Mouse (Mus musculus) midbrain, embryonic 10.5 days (tissue): ENCODE results near the gene Smyd3. TPM values are rescaled to one million over a fixed set of nuclear protein-coding genes. Genes with fewer than 3 reads are reported as not detected.

ENCODE experiments used
- DNase-seq: peaks from one replicate; pipeline ENCODE4 v3.0.0-alpha.2; 2017; ENCODE audit warnings: low spot score
- H3K27ac ChIP-seq: fragments of 300-500 bp; sonication (generic); replicated peaks from 2 replicates; pipeline ENCODE4 v1.5.1; 2016; ENCODE audit warnings: mild to moderate bottlenecking
- H3K27me3 ChIP-seq: fragments of 300-500 bp; sonication (generic); 2 replicates; pipeline ENCODE4 v1.6.1; 2016; ENCODE audit warnings: low read depth, mild to moderate bottlenecking; ENCODE audit not compliant: poor library complexity, severe bottlenecking
- H3K36me3 ChIP-seq: fragments of 300-500 bp; sonication (generic); 2 replicates; pipeline ENCODE4 v1.6.1; 2016; ENCODE audit warnings: mild to moderate bottlenecking, moderate library complexity
- H3K4me1 ChIP-seq: fragments of 300-500 bp; sonication (generic); 2 replicates; pipeline ENCODE4 v1.6.1; 2016
- H3K4me3 ChIP-seq: fragments of 300-500 bp; sonication (generic); 2 replicates; pipeline ENCODE4 v1.5.1; 2016; ENCODE audit warnings: mild to moderate bottlenecking, moderate library complexity
- H3K9me3 ChIP-seq: fragments of 300-500 bp; sonication (generic); replicated peaks from 2 replicates; pipeline ENCODE4 v1.6.1; 2016; ENCODE audit warnings: mild to moderate bottlenecking
- WGBS: fragments of 180-500 bp; shearing (Covaris S2); methylation state at CpG from one replicate; pipeline ENCODE4 v1.1.7; 2016; 5-methylcytosine and 5-hydroxymethylcytosine counted together
- polyA plus RNA-seq: library from polyadenylated mRNA; unstranded; fragments of >200 nt; fragmentation: Nextera tagmentation; extraction: Ambion mirVana; gene quantifications from 2 replicates; pipeline ENCODE4 v1.2.1, GENCODE M21; 2016

The Smyd3 gene
- polyA plus RNA-seq, 1 experiment from 2014 or later, result 15.3 TPM

DNA sequence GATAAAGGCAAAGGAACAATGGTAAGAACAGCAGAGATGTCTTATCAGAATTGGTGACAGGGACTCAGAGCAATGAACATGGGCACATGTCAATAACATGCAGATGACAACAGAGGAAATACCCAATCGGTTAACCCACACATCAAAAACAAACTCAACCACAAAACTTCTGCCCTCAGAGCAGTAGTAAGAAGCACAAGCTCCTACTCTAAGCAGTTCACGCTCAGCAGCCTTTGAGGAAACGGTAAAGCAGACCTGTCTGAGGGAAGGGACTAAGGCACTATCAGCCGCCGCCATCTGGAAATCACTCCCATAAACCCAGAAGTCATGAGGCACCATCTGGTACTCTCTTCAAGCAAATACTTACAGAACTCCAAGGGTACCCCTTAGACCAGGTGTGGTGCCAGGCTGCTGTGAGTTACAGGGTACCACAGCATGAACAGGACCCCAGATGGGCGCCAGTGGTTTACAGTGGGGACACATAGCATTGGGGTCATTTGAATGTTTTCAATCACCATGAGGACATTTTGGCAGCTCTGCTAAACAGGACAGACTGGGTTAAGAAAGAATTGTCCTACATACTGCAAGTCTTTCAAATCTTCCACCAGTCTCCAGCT lies 277.1 kb downstream of the Smyd3 start:
- Histone ChIP-seq H3K4me3 (no peak overlapping the region), H3K4me1 (no peaks in the 10 kb centered on the region), H3K27me3 (no peaks in the 10 kb centered on the region), H3K36me3 (no peaks in the 10 kb centered on the region), H3K27ac (no peak overlapping the region), H3K9me3 (no peaks in the 10 kb centered on the region)
- DNase-seq, result no peak
- WGBS, result 94% methylated on average over 6 of the region's 6 CpGs

DNA sequence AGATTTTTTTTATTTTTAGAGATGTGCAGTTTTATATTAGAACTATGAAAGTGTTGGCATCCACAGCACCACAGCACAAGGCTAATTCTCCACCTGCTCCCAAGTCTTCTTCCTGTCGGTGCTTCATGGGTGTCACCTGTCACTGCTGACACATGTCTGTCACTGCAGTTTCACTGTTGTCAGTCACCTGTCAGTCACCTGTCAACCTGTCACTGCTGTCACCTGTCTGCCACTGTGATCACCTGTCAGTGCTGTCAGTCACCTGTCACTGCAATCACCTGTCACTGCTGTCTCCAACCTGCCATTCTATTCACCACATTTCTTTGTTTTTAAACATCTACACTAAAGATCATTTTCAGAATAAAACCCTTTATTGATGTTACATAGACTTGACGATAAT lies 279.2 kb downstream of the Smyd3 start:
- 87% methylated on average over 2 of the region's 2 CpGs for WGBS
- no peak for DNase-seq
- no peak overlapping the region for H3K27ac ChIP-seq
- no peaks in the 10 kb centered on the region for H3K9me3 ChIP-seq
- H3K4me3 ChIP-seq, result no peak overlapping the region
- no peaks in the 10 kb centered on the region for H3K27me3 ChIP-seq
- no peaks in the 10 kb centered on the region for H3K36me3 ChIP-seq
- H3K4me1 ChIP-seq, result no peaks in the 10 kb centered on the region

- no peak overlapping the region for H3K4me3 ChIP-seq
- no peak overlapping the region for H3K27ac ChIP-seq
- H3K36me3 ChIP-seq, result no peaks in the 10 kb centered on the region
- H3K27me3 ChIP-seq, result no peaks in the 10 kb centered on the region
- H3K9me3 ChIP-seq, result no peaks in the 10 kb centered on the region
- no peaks in the 10 kb centered on the region for H3K4me1 ChIP-seq
- WGBS, result 36% methylated on average over 7 of the region's 7 CpGs
- no peak for DNase-seq
These were observed 279.9 kb downstream of the Smyd3 start for GRCm38 (mm10) chr1:179237989-179238388.

GRCm38 (mm10) chr1:179236217-179236840 lies 281.5 kb downstream of the Smyd3 start:
- no peak overlapping the region for H3K27ac ChIP-seq
- DNase-seq, result no peak
- no peaks in the 10 kb centered on the region for H3K27me3 ChIP-seq
- H3K36me3 ChIP-seq, result no peaks in the 10 kb centered on the region
- WGBS, result 83% methylated on average over 8 of the region's 8 CpGs
- H3K4me3 ChIP-seq, result no peak overlapping the region
- H3K9me3 ChIP-seq, result no peaks in the 10 kb centered on the region
- H3K4me1 ChIP-seq, result peaks cover 8% of the 10 kb centered on the region

DNA sequence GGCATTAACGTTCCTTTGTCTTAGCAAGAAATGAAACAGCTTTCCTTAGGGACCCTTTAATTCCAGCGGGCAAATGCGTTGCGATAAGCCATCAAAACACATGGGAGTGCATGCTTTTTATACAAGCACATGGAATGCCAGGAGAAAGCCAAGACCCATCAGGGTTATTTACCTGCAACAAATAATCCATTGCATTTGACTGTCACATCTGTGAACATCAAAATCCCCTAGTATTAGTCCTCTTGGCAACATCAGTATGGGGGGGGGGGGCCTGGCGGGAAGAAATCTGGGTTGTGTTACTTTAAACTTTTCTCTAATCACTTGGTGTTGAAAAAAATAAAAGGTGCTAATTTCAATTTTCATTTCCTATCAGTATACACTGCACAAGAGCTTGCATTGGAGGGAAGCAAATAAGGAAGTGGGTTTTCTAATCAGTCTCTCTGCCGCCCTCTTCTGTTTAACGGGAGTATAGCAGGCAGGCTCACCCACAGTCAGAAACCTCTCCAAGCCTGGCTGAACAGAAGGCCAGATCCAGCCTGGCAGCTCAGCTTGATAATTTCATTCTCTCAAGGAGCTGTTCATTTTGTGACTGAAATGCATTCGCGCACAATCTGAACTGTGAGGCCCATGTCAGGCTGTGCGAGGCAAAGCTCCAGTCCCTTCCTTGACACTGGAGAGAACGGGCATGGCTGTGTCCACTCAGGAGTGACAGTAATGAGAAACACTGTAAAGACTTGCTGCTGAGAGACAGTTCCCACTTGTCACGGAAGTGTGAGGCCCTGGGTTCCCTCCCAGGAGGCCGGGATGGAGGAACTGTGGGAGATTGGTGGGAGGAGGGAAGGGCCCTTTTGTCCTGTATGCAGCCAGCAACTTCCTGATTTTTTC lies 285.8 kb downstream of the Smyd3 start:
- peak; percentile 79 for DNase-seq
- 43% methylated on average over 13 of the region's 13 CpGs for WGBS
- no peaks in the 10 kb centered on the region for H3K9me3 ChIP-seq
- no peaks in the 10 kb centered on the region for H3K27me3 ChIP-seq
- peaks cover 18% of the 10 kb centered on the region for H3K4me1 ChIP-seq
- peak overlapping the region; percentile 35; the same call in 1 of the 2 replicates for H3K27ac ChIP-seq
- no peak overlapping the region for H3K4me3 ChIP-seq
- H3K36me3 ChIP-seq, result no peaks in the 10 kb centered on the region

DNA sequence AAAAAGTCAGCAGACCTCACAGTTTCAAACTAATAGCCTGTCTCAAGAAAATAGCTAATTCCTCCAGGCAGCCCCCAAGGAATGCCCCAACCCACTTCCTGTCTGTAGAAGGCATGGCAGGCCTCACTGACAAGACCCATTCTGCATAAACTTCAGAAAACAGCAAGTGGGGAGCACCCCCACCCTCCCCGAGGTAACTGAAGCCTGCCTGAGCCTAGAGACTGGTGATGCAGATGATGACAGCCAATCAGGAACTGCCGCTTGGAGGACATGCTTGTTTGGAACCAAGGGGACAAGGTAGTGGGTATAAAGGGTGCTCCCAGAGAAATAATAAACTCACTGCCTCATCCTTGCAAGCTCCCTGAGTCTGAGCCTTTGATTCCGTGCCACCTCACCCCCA lies 288.3 kb downstream of the Smyd3 start:
- no peak for DNase-seq

GRCm38 (mm10) chr1:179220290-179220689 lies 297.6 kb downstream of the Smyd3 start:
- peaks cover 26% of the 10 kb centered on the region for H3K4me1 ChIP-seq
- WGBS, result 59% methylated on average over 1 of the region's 1 CpGs
- no peak overlapping the region for H3K4me3 ChIP-seq
- no peak for DNase-seq
- no peaks in the 10 kb centered on the region for H3K36me3 ChIP-seq
- no peak overlapping the region for H3K27ac ChIP-seq
- H3K9me3 ChIP-seq, result no peaks in the 10 kb centered on the region
- H3K27me3 ChIP-seq, result no peaks in the 10 kb centered on the region

More for the DNA sequence above, 288.3 kb downstream of the Smyd3 start:
- no peaks in the 10 kb centered on the region for H3K36me3 ChIP-seq
- 79% methylated on average over 3 of the region's 3 CpGs for WGBS
- no peaks in the 10 kb centered on the region for H3K9me3 ChIP-seq
- H3K27ac ChIP-seq, result no peak overlapping the region
- peaks cover 18% of the 10 kb centered on the region for H3K4me1 ChIP-seq
- no peak overlapping the region for H3K4me3 ChIP-seq
- H3K27me3 ChIP-seq, result peaks cover 11% of the 10 kb centered on the region; the same call in 1 of the 2 replicates

- DNase-seq, result no peak
- peaks cover 24% of the 10 kb centered on the region for H3K4me1 ChIP-seq
- no peaks in the 10 kb centered on the region for H3K27me3 ChIP-seq
- no peaks in the 10 kb centered on the region for H3K36me3 ChIP-seq
- no peaks in the 10 kb centered on the region for H3K9me3 ChIP-seq
- no peak overlapping the region for H3K27ac ChIP-seq
- WGBS, result 71% methylated on average over 5 of the region's 5 CpGs
- no peak overlapping the region for H3K4me3 ChIP-seq
These were observed 299.8 kb downstream of the Smyd3 start for GRCm38 (mm10) chr1:179218061-179218460.

DNA sequence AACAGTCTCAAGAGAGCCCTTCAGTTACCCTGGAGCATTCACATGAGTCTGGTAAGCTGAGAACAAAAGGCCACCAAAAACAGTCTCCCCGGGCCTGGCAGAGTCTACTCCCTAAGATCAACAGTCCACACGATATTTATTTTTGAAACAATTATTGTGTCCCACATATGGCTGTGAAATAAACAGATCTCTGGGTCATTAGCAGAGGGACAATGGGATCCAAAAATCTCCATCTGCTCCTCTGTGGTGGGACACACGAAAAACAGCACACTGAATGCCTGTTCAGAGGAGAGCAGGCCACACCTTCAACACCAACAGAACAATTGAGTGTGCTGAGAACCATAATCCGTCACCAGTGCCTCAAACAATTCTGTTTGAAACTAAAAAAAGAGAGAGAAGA lies 300.8 kb downstream of the Smyd3 start:
- Histone ChIP-seq H3K36me3 (no peaks in the 10 kb centered on the region), H3K27ac (peak overlapping the region; percentile 49; the same call in 1 of the 2 replicates), H3K4me1 (peaks cover 32% of the 10 kb centered on the region), H3K27me3 (no peaks in the 10 kb centered on the region), H3K4me3 (no peak overlapping the region), H3K9me3 (no peaks in the 10 kb centered on the region)
- no peak for DNase-seq
- 20% methylated on average over 4 of the region's 4 CpGs for WGBS

GRCm38 (mm10) chr1:179213381-179213780 lies 304.5 kb downstream of the Smyd3 start:
- no peaks in the 10 kb centered on the region for H3K36me3 ChIP-seq
- no peak for DNase-seq
- WGBS, result 87% methylated on average over 9 of the region's 9 CpGs
- H3K4me3 ChIP-seq, result no peak overlapping the region
- H3K27me3 ChIP-seq, result no peaks in the 10 kb centered on the region
- no peaks in the 10 kb centered on the region for H3K9me3 ChIP-seq
- H3K27ac ChIP-seq, result no peak overlapping the region
- H3K4me1 ChIP-seq, result peaks cover 26% of the 10 kb centered on the region

- H3K36me3 ChIP-seq, result no peaks in the 10 kb centered on the region
- no peak for DNase-seq
- H3K4me3 ChIP-seq, result no peak overlapping the region
- H3K9me3 ChIP-seq, result no peaks in the 10 kb centered on the region
- WGBS, result 58% methylated on average over 7 of the region's 7 CpGs
- peaks cover 19% of the 10 kb centered on the region for H3K4me1 ChIP-seq
- 0 out of 2 replicates have a peak overlapping the region, but pooled peaks have one; percentile 46 for H3K27ac ChIP-seq
- no peaks in the 10 kb centered on the region for H3K27me3 ChIP-seq
These were observed 305.5 kb downstream of the Smyd3 start for GRCm38 (mm10) chr1:179212295-179212694.

DNA sequence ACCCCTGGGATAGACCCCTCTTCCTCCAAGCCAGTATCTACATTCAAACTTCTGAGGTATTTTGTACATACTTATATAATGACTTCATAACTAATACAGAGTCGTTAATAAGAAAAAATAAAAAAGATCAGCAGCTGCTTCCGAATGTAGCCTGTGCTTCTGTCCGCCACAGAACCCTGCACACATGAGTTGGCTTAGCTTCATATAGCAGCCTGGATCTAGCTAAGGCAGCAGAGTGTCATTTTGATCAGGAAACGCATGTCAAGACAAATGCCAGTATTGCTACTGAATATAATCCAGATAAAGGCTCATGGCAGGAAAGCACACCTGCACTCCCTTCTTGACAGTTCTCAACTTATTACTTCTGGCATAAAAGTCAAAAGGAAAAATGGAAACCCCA lies 306.5 kb downstream of the Smyd3 start:
- Histone ChIP-seq H3K27ac (no peak overlapping the region), H3K4me1 (peaks cover 9% of the 10 kb centered on the region), H3K36me3 (no peaks in the 10 kb centered on the region), H3K9me3 (no peaks in the 10 kb centered on the region), H3K27me3 (no peaks in the 10 kb centered on the region), H3K4me3 (no peak overlapping the region)
- DNase-seq, result no peak
- 94% methylated on average over 4 of the region's 4 CpGs for WGBS
